Mouse (Mus musculus) right cerebral cortex, adult 2 months (tissue): ENCODE results near the gene Ggnbp2.

Experiments used
- DNase-seq, 2 experiments: peaks; one replicate each; pipeline ENCODE4 v3.0.0; 2021 to 2022; ENCODE audit warnings: low spot score in 2 of 2

The Ggnbp2 gene

GRCm38 (mm10) chr11:84870337-84871043, at the start of gene Ggnbp2:
TSS of gene Ggnbp2 (minus strand) at chr11:84870817.
- DNase-seq, result peak; percentile 87 to 89

GRCm38 (mm10) chr11:84919951-84920350, 49.3 kb upstream of the Ggnbp2 start:
- DNase-seq, result no peak

- no peak for DNase-seq
Measured at GRCm38 (mm10) chr11:84919276-84919675, 48.7 kb upstream of the Ggnbp2 start.

GRCm38 (mm10) chr11:84918425-84918824, 47.8 kb upstream of the Ggnbp2 start:
- DNase-seq, result peak; percentile 90 to 92

- no peak for DNase-seq
Measured at GRCm38 (mm10) chr11:84916703-84917300, 46.2 kb upstream of the Ggnbp2 start.

- DNase-seq, result peak; percentile 93 to 95
Measured at GRCm38 (mm10) chr11:84916053-84916702, 45.6 kb upstream of the Ggnbp2 start, which contains the start of gene Znhit3. TSS of gene Znhit3 (minus strand) at chr11:84916366.

GRCm38 (mm10) chr11:84914673-84915072, 44.1 kb upstream of the Ggnbp2 start:
- DNase-seq, result no peak

- no peak for DNase-seq
Measured at GRCm38 (mm10) chr11:84910411-84910810, 39.8 kb upstream of the Ggnbp2 start.

- no peak for DNase-seq
Measured at GRCm38 (mm10) chr11:84908480-84908879, 37.9 kb upstream of the Ggnbp2 start.

GRCm38 (mm10) chr11:84907081-84907480, 36.5 kb upstream of the Ggnbp2 start:
- DNase-seq, result no peak

- DNase-seq, result peak; percentile 44 to 48
Measured at GRCm38 (mm10) chr11:84904597-84905144, 34.1 kb upstream of the Ggnbp2 start.

- no peak for DNase-seq
Measured at GRCm38 (mm10) chr11:84893113-84893512, 22.5 kb upstream of the Ggnbp2 start.

GRCm38 (mm10) chr11:84891705-84892104, 21.1 kb upstream of the Ggnbp2 start:
- DNase-seq, result no peak

GRCm38 (mm10) chr11:84889492-84889891, 18.9 kb upstream of the Ggnbp2 start:
- no peak for DNase-seq

GRCm38 (mm10) chr11:84888025-84888424, 17.4 kb upstream of the Ggnbp2 start:
- no peak for DNase-seq

GRCm38 (mm10) chr11:84886767-84887511, 16.3 kb upstream of the Ggnbp2 start:
- DNase-seq, result no peak

GRCm38 (mm10) chr11:84886236-84886635, 15.6 kb upstream of the Ggnbp2 start:
- DNase-seq, result peak in 1 of 2 experiments; percentile 30

- no peak for DNase-seq
Measured at GRCm38 (mm10) chr11:84885238-84885637, 14.6 kb upstream of the Ggnbp2 start.

GRCm38 (mm10) chr11:84882346-84882745, 11.7 kb upstream of the Ggnbp2 start:
- DNase-seq, result no peak

GRCm38 (mm10) chr11:84880971-84881370, 10.4 kb upstream of the Ggnbp2 start:
- no peak for DNase-seq

GRCm38 (mm10) chr11:84880465-84880961, 9.9 kb upstream of the Ggnbp2 start:
- peak; percentile 35 to 37 for DNase-seq
